Mouse (Mus musculus) v-Abl transformed pro-B cells (cell line): ENCODE measurements around the gene Snx32.

ENCODE experiments used
- in situ Hi-C, 2 experiments: fragments of 400-800 bp; cut with MboI; formaldehyde crosslinking; loops; one replicate each; pipeline ENCODE4 v1.15.1; 2025; ENCODE audit not compliant: unreplicated experiment in 2 of 2

The Snx32 gene

GRCm38 (mm10) chr19:5510031-5511026 is at the start of gene Snx32:
Gene Snx32 (minus strand): TSS chr19:5510538.
- in situ Hi-C loops = no loop called here

- in situ Hi-C loops = loop anchor here (5.0 to 10.0 kb wide), 3 partner anchors 33 to 85 kb away; partner anchors contain the start of gene Efemp2 (in 1 of the 2)
Observed at GRCm38 (mm10) chr19:5559631-5560456, 49.5 kb upstream of the Snx32 start.

GRCm38 (mm10) chr19:5559229-5559628 is 48.9 kb upstream of the Snx32 start:
- in situ Hi-C loops = no loop called here

GRCm38 (mm10) chr19:5558770-5559169 is 48.4 kb upstream of the Snx32 start:
- in situ Hi-C loops = no loop called here

GRCm38 (mm10) chr19:5558169-5558568 is 47.8 kb upstream of the Snx32 start:
- in situ Hi-C loops = no loop called here

- in situ Hi-C loops = no loop called here
Observed at GRCm38 (mm10) chr19:5554212-5554611, 43.9 kb upstream of the Snx32 start.

GRCm38 (mm10) chr19:5553802-5554201 is 43.5 kb upstream of the Snx32 start:
- in situ Hi-C loops = no loop called here

- in situ Hi-C loops = no loop called here
Observed at GRCm38 (mm10) chr19:5547471-5548056, 37.2 kb upstream of the Snx32 start.

GRCm38 (mm10) chr19:5544031-5544430 is 33.7 kb upstream of the Snx32 start:
- in situ Hi-C loops = no loop called here

- in situ Hi-C loops = no loop called here
Observed at GRCm38 (mm10) chr19:5543362-5543761, 33.0 kb upstream of the Snx32 start.

GRCm38 (mm10) chr19:5538786-5539185 is 28.4 kb upstream of the Snx32 start:
- in situ Hi-C loops = no loop called here

GRCm38 (mm10) chr19:5532520-5532919 is 22.2 kb upstream of the Snx32 start:
- in situ Hi-C loops = loop anchor here (5.0 kb wide), 1 partner anchor 250 kb away; no protein-coding TSS in a partner anchor

GRCm38 (mm10) chr19:5530138-5530524 is 19.8 kb upstream of the Snx32 start:
- in situ Hi-C loops = loop anchor here (5.0 kb wide), 1 partner anchor 252 kb away; no protein-coding TSS in a partner anchor

- in situ Hi-C loops = loop anchor here (5.0 to 10.0 kb wide), 4 partner anchors 33 to 355 kb away; partner anchors contain the start of genes Frmd8 (in 1 of the 2), Ovol1 (in 1 of the 2) and Slc25a45 (in 1 of the 2)
Observed at GRCm38 (mm10) chr19:5529325-5530137, 19.2 kb upstream of the Snx32 start.

GRCm38 (mm10) chr19:5525204-5525603 is 14.9 kb upstream of the Snx32 start:
- in situ Hi-C loops = loop anchor here (5.0 to 10.0 kb wide), 3 partner anchors 37 to 360 kb away; partner anchors contain the start of genes Frmd8 (in 1 of the 2), Ovol1 (in 1 of the 2) and Slc25a45 (in 1 of the 2)

GRCm38 (mm10) chr19:5518721-5519120 is 8.4 kb upstream of the Snx32 start:
- in situ Hi-C loops = no loop called here

- in situ Hi-C loops = no loop called here
Observed at GRCm38 (mm10) chr19:5516906-5517505, 6.7 kb upstream of the Snx32 start.

- in situ Hi-C loops = no loop called here
Observed at GRCm38 (mm10) chr19:5515840-5516777, 5.8 kb upstream of the Snx32 start.
